Mouse (Mus musculus) C2C12 (cell line): ENCODE results near the gene Dapp1. TPM values are rescaled to one million over a fixed set of nuclear protein-coding genes. Genes with fewer than 3 reads are reported as not detected.
A peak's percentile ranks its signal among the peaks of the same experiment; 100 is the strongest.

ENCODE experiments used
- H3K27me3 ChIP-seq: one replicate; pipeline ENCODE4 v1.6.1; 2011; ENCODE audit not compliant: control insufficient read depth, insufficient read depth, insufficient read length
- H3K36me3 ChIP-seq: one replicate; pipeline ENCODE4 v1.6.1; 2011; ENCODE audit not compliant: control insufficient read depth, insufficient read depth
- H3K4me3 ChIP-seq: one replicate; pipeline ENCODE4 v1.5.1; 2011; ENCODE audit warnings: mild to moderate bottlenecking, control low read depth; ENCODE audit not compliant: poor library complexity, insufficient read depth, severe bottlenecking
- H3K79me2 ChIP-seq: one replicate; pipeline ENCODE4 v1.6.1; 2011; ENCODE audit not compliant: control insufficient read depth, insufficient read depth
- H3K79me3 ChIP-seq: one replicate; pipeline ENCODE4 v1.6.1; 2011; ENCODE audit warnings: low read depth, control low read depth
- H3ac ChIP-seq: one replicate; pipeline ENCODE3; 2011; ENCODE audit warnings: low read depth; ENCODE audit not compliant: control insufficient read depth, insufficient read length
- CEBPB ChIP-seq: IDR thresholded peaks from one replicate; pipeline ENCODE4 v1.6.1; 2011; ENCODE audit warnings: low read depth, mild to moderate bottlenecking, control low read depth, moderate library complexity
- CTCF ChIP-seq: IDR thresholded peaks from one replicate; pipeline ENCODE4 v1.5.1; 2011; ENCODE audit not compliant: control insufficient read depth, insufficient read depth, insufficient read length
- FOSL1 ChIP-seq: IDR thresholded peaks from one replicate; pipeline ENCODE4 v1.8.0; 2011; ENCODE audit warnings: mild to moderate bottlenecking, low read length; ENCODE audit not compliant: poor library complexity, insufficient read depth, severe bottlenecking
- MAX ChIP-seq: IDR thresholded peaks from one replicate; pipeline ENCODE4 v1.6.1; 2011; ENCODE audit warnings: mild to moderate bottlenecking, control low read depth
- MYOD1 ChIP-seq: IDR thresholded peaks from one replicate; pipeline ENCODE4 v1.6.1; 2011; ENCODE audit warnings: low read depth; ENCODE audit not compliant: control insufficient read depth, insufficient read length
- MYOG ChIP-seq: IDR thresholded peaks from one replicate; pipeline ENCODE4 v1.6.1; 2011; ENCODE audit not compliant: control insufficient read depth, insufficient read length; ENCODE audit errors: extremely low read depth
- USF1 ChIP-seq: IDR thresholded peaks from one replicate; pipeline ENCODE4 v1.6.1; 2011; ENCODE audit warnings: low read depth, mild to moderate bottlenecking, control low read depth, moderate library complexity
- polyA plus RNA-seq: library from polyadenylated mRNA; unstranded; fragments of >200 nt; fragmentation: generic; extraction: Trizol; gene quantifications from one replicate; pipeline ENCODE4 v1.2.1, GENCODE M21; 2012; ENCODE audit warnings: missing spikeins

Gene Dapp1
- polyA plus RNA-seq, 1 experiment = 0.15 TPM

DNA sequence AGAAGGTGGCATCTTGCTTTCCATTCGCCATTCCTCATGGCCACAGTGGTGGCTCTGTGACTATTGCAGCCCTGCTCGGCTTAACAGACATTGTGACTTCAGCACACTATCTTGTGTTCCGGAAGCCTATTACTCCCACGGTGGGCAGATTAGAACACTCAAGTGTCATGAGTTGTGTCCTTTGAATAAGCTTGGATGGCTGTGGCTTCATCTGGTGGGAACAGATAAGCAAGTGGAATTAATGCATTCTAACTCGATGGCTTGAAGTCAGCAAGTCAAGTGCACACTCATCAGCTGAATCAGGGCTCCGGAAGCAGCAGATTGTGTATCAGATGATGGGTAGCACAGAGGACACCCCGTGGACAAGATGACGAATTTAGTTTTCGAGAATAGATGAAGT lies 23.5 kb downstream of the Dapp1 start:
- H3K4me3 ChIP-seq = no peak overlapping the region
- H3K27me3 ChIP-seq = no peaks in the 10 kb centered on the region
- no peaks in the 10 kb centered on the region for H3K79me3 ChIP-seq
- H3K36me3 ChIP-seq = no peaks in the 10 kb centered on the region
- H3ac ChIP-seq = no peak overlapping the region
- TF ChIP-seq MYOG (no peak), CEBPB (no peak), CTCF (no peak), MAX (no peak), MYOD1 (no peak), USF1 (no peak)
- H3K79me2 ChIP-seq = no peaks in the 10 kb centered on the region

GRCm38 (mm10) chr3:137955560-137956081 lies 25.7 kb downstream of the Dapp1 start:
- Histone ChIP-seq H3ac (no peak overlapping the region), H3K36me3 (no peaks in the 10 kb centered on the region), H3K27me3 (no peaks in the 10 kb centered on the region), H3K4me3 (no peak overlapping the region), H3K79me3 (no peaks in the 10 kb centered on the region), H3K79me2 (no peaks in the 10 kb centered on the region)
- TF ChIP-seq MYOD1 (no peak), CEBPB (no peak), CTCF (no peak), MYOG (no peak), MAX (no peak), FOSL1 (no peak), USF1 (no peak)

DNA sequence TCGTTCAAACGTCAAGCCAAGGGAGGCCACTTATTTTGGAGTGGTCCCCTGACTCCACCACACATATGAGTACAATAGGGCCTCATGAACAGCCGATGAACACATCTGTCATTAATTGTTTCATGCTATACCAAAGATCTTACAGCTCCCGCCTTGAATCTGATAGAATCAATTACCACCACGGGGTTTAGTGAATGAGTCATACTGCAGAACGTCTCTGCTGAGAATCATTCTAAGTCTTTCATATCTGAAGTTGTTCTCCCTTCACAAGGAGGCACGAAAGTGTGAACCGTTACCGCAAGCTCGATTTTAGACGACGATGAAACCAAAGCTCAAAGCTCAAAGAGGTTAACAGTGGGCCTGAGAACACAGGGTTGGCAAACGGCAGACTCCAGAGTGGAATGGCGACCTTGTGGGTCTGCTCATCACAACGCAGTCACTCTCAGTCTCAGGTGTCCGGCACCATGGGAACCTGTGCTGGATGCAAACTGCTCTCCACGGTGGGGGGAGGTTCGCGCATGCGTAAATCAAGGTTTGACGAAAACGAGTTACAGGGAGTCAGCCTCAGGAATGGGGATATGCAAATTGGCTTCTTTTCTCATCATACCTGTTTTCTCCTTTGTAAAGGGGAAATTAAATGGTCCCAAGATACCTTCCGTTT lies 27.0 kb downstream of the Dapp1 start:
- H3K4me3 ChIP-seq = no peak overlapping the region
- H3ac ChIP-seq = no peak overlapping the region
- TF ChIP-seq MAX = no peak
- no peak for TF ChIP-seq MYOD1
- TF ChIP-seq FOSL1 = no peak
- H3K79me3 ChIP-seq = no peaks in the 10 kb centered on the region
- H3K36me3 ChIP-seq = no peaks in the 10 kb centered on the region
- H3K27me3 ChIP-seq = no peaks in the 10 kb centered on the region
- H3K79me2 ChIP-seq = no peaks in the 10 kb centered on the region

DNA sequence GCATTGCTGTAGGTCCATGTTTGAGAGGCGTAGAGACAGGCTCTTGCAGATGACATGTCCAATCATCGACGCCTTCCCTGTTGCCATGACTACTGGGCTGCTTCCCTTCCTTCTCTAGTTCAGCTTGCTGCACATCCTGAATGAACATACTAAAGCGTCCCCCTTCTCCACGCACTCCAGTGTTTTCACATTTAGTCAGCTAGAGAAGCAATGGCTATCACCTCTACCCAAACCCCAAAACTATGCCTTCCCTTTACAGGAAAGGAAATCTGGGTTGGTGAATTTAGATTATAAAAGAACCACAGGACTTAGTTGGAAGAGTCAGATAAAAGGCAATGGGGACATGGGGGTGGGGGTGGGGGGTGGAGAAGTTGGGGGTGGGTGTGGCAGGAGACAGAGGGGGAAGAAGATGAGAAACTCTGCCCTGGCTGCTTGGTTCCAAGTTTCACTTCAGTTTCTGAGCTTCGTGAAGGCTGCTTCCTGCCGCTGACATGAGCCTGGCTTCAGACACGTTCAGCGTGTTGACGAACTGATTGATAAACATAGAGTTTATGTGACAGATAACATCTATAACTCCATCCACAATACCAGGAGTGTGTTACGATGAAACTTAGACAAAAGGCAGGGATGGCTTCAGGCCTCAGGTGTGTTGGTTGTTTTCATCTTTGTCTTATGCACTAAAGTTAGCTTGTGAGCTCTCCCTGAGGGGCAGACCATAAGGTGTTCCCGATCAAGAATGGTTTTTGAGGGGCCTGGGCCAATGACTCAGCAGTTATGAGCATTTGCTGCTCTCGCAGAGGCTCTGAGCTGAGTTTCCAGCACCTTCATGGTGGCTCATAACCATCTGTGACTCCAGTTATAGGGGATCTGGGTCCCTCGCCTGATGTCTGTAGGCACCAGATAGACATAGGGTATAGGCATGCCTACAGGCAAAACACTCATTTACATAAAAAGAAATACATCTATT lies 28.1 kb downstream of the Dapp1 start:
- TF ChIP-seq MYOG = no peak
- TF ChIP-seq CTCF = no peak
- TF ChIP-seq USF1 = no peak
- TF ChIP-seq CEBPB = no peak
- TF ChIP-seq FOSL1 = no peak
- no peak for TF ChIP-seq MAX
- no peak for TF ChIP-seq MYOD1

DNA sequence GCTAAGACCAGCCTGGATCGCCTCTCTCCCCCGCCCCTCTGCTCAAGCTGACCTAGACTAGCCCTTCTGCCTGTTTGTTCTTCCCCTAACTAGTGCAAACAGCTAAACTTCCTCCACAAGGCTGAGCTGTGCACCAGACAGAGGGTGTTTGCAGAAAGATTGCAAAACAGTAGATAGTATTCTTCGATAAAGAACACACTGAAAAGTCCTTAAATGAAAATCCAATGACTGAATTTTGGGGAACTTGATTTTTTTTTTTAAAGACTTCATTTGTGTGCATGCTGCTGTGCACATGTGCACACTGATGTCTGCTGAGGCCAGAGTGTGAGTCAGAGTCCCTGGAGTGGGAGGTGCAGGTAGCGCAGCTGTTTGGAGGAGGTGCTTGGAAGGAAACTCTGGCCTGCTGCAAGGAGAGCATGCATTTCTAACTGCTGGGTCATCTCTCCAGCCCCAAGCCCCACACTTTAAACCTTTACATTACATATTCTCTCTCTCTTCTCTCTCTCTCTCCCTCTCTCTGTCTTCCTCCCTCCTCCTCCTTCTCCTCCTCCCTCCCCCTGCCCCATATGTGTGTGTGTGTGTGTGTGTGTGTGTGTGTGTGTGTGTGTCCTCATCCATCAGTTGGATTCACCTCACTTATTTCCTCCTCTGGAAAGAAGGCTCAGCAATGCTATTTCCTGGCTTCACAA lies 29.0 kb downstream of the Dapp1 start:
- no peak overlapping the region for H3ac ChIP-seq

More for the DNA sequence above, 28.1 kb downstream of the Dapp1 start:
- no peaks in the 10 kb centered on the region for H3K79me3 ChIP-seq
- H3K36me3 ChIP-seq = no peaks in the 10 kb centered on the region
- H3ac ChIP-seq = no peak overlapping the region
- no peak overlapping the region for H3K4me3 ChIP-seq
- H3K27me3 ChIP-seq = no peaks in the 10 kb centered on the region
- no peaks in the 10 kb centered on the region for H3K79me2 ChIP-seq

More for the DNA sequence above, 29.0 kb downstream of the Dapp1 start:
- Histone ChIP-seq H3K27me3 (no peaks in the 10 kb centered on the region), H3K36me3 (no peaks in the 10 kb centered on the region), H3K79me2 (no peaks in the 10 kb centered on the region), H3K4me3 (no peak overlapping the region), H3K79me3 (no peaks in the 10 kb centered on the region)
- TF ChIP-seq MYOD1 = peak; percentile 92
- no peak for TF ChIP-seq USF1
- TF ChIP-seq MAX = peak; percentile 83
